Mouse (Mus musculus): ENCODE data around the gene Ccdc71. TPM values are rescaled to one million over a fixed set of nuclear protein-coding genes. Genes with fewer than 3 reads are reported as not detected.

The Ccdc71 gene
- total and polyA plus RNA-seq, 3 experiments, result 14.5 to 33.0 (median 16.1) TPM

GRCm38 (mm10) chr9:108451519-108452160, 8.7 kb upstream of the Ccdc71 start:
- Histone ChIP-seq H3K9me3 (replicated peaks; ENCODE audit: low read length) (no peaks in the 10 kb centered on the region), H3K27me3 (replicated peaks) (peaks cover 9% of the 10 kb centered on the region), H3K36me3 (replicated peaks in 1 of 2; ENCODE audit: control insufficient read depth in 1 of 2, insufficient read depth in 1 of 2, low read length in 1 of 2) (no peaks in the 10 kb centered on the region), H3K4me2 (ENCODE audit: insufficient read depth, low read depth, poor library complexity, severe bottlenecking) (no peak overlapping the region), H3K4me3 (replicated peaks in 1 of 3; ENCODE audit: low read depth in 2 of 3, low read length in 2 of 3, poor library complexity in 1 of 3) (peak overlapping the region in 1 of 3 experiments; percentile 55), H3K4me1 (ENCODE audit: control insufficient read depth in 1 of 2, insufficient read depth in 2 of 2) (peaks cover 0 to 13% of the 10 kb centered on the region in 2 experiments; a peak in 3 of 4 replicates), H3K9ac (ENCODE audit: insufficient read depth, low read depth) (no peak overlapping the region), H3K79me2 (replicated peaks; ENCODE audit: control insufficient read depth, extremely low read depth, insufficient read depth, poor library complexity, severe bottlenecking) (no peaks in the 10 kb centered on the region), H3K27ac (ENCODE audit: insufficient read depth, low read depth) (no peak overlapping the region)
- no peak for DNase-seq (ENCODE audit: extremely low read depth)
- in situ Hi-C loops (cut with MboI; ENCODE audit: low pct_ligation_motif_present, low pct_unique_long_range_greater_than_20kb, low sequenced_read_pairs) (no loop called here), dilution Hi-C loops (cut with MboI; ENCODE audit: extremely low pct_ligation_motif_present, extremely low pct_unique_long_range_greater_than_20kb, low sequenced_read_pairs) (no loop called here)
- TF ChIP-seq CHD1 (IDR thresholded peaks at IDR 0.05; ENCODE audit: low read depth, low read length), result no peak
- no peak for TF ChIP-seq POLR2A (IDR thresholded peaks at IDR 0.05; ENCODE audit: low read depth, low read length)
- no peak for TF ChIP-seq NELFE (IDR thresholded peaks at IDR 0.05; ENCODE audit: low read depth, low read length)
- TF ChIP-seq MXI1 (IDR thresholded peaks at IDR 0.05; ENCODE audit: low read depth, low read length), result no peak
- no peak for TF ChIP-seq EP300 (IDR thresholded peaks at IDR 0.05; ENCODE audit: low read length)
- TF ChIP-seq TCF12 (IDR thresholded peaks at IDR 0.05; ENCODE audit: low read depth, low read length), result no peak
- no peak for TF ChIP-seq IRF4 (IDR thresholded peaks at IDR 0.05; ENCODE audit: low read depth, low read length)
- TF ChIP-seq UBTF (IDR thresholded peaks at IDR 0.05; ENCODE audit: low read depth, low read length), result no peak
- TF ChIP-seq ZKSCAN1 (IDR thresholded peaks at IDR 0.05; ENCODE audit: borderline replicate concordance, low read depth, low read length), result no peak
- no peak for TF ChIP-seq KAT2A (IDR thresholded peaks at IDR 0.05; ENCODE audit: insufficient replicate concordance, low read length)
- TF ChIP-seq HCFC1 (IDR thresholded peaks at IDR 0.05; ENCODE audit: low read depth, low read length), result no peak
- no peak for TF ChIP-seq MAZ (IDR thresholded peaks at IDR 0.05; ENCODE audit: low read depth, low read length)
- TF ChIP-seq MEF2A (IDR thresholded peaks at IDR 0.05; ENCODE audit: borderline replicate concordance, low read depth, low read length), result no peak
- no peak for TF ChIP-seq JUN (IDR thresholded peaks at IDR 0.05; ENCODE audit: insufficient read depth, low read depth, low read length)
- no peak for TF ChIP-seq MAFK (IDR thresholded peaks at IDR 0.05; ENCODE audit: insufficient replicate concordance, low read length)
- TF ChIP-seq E2F4 (IDR thresholded peaks at IDR 0.05; ENCODE audit: insufficient replicate concordance, low read depth, low read length), result no peak
- no peak for TF ChIP-seq SMC3 (IDR thresholded peaks at IDR 0.05; ENCODE audit: low read depth, low read length)
- TF ChIP-seq ZMIZ1 (IDR thresholded peaks at IDR 0.05; ENCODE audit: low read depth, low read length), result no peak

DNA sequence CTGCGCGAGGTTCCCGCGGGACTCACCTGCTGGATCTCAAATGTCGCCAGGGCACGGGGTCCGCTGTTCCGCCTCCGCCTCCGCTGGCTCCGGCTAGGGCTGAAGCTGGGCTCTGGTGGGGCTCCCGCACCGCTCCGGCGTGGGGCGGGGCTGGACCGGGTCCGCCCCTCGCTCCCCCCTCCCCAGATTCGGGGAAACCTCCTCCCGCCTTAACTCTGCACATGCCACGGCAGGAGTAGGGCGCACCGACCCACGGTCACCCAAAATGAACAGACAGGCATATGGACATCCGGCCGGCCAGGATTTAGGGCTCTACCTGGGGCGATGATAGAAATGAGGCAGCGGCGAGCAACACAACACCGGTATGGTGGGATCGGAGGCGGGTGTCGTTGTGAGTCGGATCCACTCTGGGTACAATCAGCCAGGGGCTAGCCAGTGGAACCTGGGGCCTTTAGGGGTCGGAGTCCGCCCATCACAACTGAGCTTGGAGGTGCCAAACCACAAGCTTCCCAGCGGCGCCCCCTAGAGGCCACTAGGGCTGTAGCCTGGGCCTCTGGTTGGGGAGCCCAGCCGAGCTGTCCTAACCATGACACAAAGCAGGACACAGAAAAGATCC, 7.9 kb upstream of the Ccdc71 start:
- H3K9ac ChIP-seq (ENCODE audit: insufficient read depth, low read depth), result peak overlapping the region; percentile 84
- H3K79me2 ChIP-seq (replicated peaks; ENCODE audit: control insufficient read depth, extremely low read depth, insufficient read depth, poor library complexity, severe bottlenecking), result no peaks in the 10 kb centered on the region
- no peaks in the 10 kb centered on the region for H3K9me3 ChIP-seq (replicated peaks; ENCODE audit: low read length)
- no peaks in the 10 kb centered on the region for H3K36me3 ChIP-seq (replicated peaks in 1 of 2; ENCODE audit: control insufficient read depth in 1 of 2, insufficient read depth in 1 of 2, low read length in 1 of 2)
- peak overlapping the region; percentile 84 for H3K4me2 ChIP-seq (ENCODE audit: insufficient read depth, low read depth, poor library complexity, severe bottlenecking)
- H3K4me3 ChIP-seq (replicated peaks in 1 of 3; ENCODE audit: low read depth in 2 of 3, low read length in 2 of 3, poor library complexity in 1 of 3), result peak overlapping the region; percentile 49 to 82 (median 55)
- in situ Hi-C loops (cut with MboI; ENCODE audit: low pct_ligation_motif_present, low pct_unique_long_range_greater_than_20kb, low sequenced_read_pairs) (no loop called here), dilution Hi-C loops (cut with MboI; ENCODE audit: extremely low pct_ligation_motif_present, extremely low pct_unique_long_range_greater_than_20kb, low sequenced_read_pairs) (no loop called here)
- no peak overlapping the region for H3K27ac ChIP-seq (ENCODE audit: insufficient read depth, low read depth)
- peaks cover 9% of the 10 kb centered on the region for H3K27me3 ChIP-seq (replicated peaks)
- peaks cover 0 to 13% of the 10 kb centered on the region in 2 experiments; a peak in 3 of 4 replicates for H3K4me1 ChIP-seq (ENCODE audit: control insufficient read depth in 1 of 2, insufficient read depth in 2 of 2)
- peak; percentile 86 for DNase-seq (ENCODE audit: extremely low read depth)
- TF ChIP-seq IRF4 (IDR thresholded peaks at IDR 0.05; ENCODE audit: low read depth, low read length), result no peak
- peak; percentile 50 to 84 for TF ChIP-seq CTCF (conservative IDR thresholded peaks at IDR 0.05 in 1 of 2, IDR thresholded peaks at IDR 0.05 in 1 of 2; ENCODE audit: low read depth in 2 of 2, low read length in 2 of 2)
- no peak for TF ChIP-seq HCFC1 (IDR thresholded peaks at IDR 0.05; ENCODE audit: low read depth, low read length)
- TF ChIP-seq MAX (IDR thresholded peaks at IDR 0.05; ENCODE audit: low read length), result no peak
- TF ChIP-seq BHLHE40 (IDR thresholded peaks at IDR 0.05; ENCODE audit: low read depth, low read length), result 0 out of 2 replicates have a peak, but pooled peaks have one; percentile 5
- TF ChIP-seq MEF2A (IDR thresholded peaks at IDR 0.05; ENCODE audit: borderline replicate concordance, low read depth, low read length), result no peak
- no peak for TF ChIP-seq GABPA (IDR thresholded peaks at IDR 0.05; ENCODE audit: insufficient replicate concordance, low read depth, low read length)
- TF ChIP-seq ZC3H11A (IDR thresholded peaks at IDR 0.05; ENCODE audit: low read depth, low read length), result no peak
- no peak for TF ChIP-seq MAFK (IDR thresholded peaks at IDR 0.05; ENCODE audit: insufficient replicate concordance, low read length)
- no peak for TF ChIP-seq USF2 (conservative IDR thresholded peaks at IDR 0.05; ENCODE audit: low read depth, low read length)
- TF ChIP-seq POLR2AphosphoS2 (IDR thresholded peaks at IDR 0.05; ENCODE audit: low read depth, low read length), result no peak
- no peak for TF ChIP-seq TCF12 (IDR thresholded peaks at IDR 0.05; ENCODE audit: low read depth, low read length)
- TF ChIP-seq TBP (conservative IDR thresholded peaks at IDR 0.05; ENCODE audit: low read depth, low read length), result 0 out of 2 replicates have a peak, but pooled peaks have one; percentile 40
- TF ChIP-seq JUN (IDR thresholded peaks at IDR 0.05; ENCODE audit: insufficient read depth, low read depth, low read length), result no peak
- TF ChIP-seq MXI1 (IDR thresholded peaks at IDR 0.05; ENCODE audit: low read depth, low read length), result no peak
- no peak for TF ChIP-seq UBTF (IDR thresholded peaks at IDR 0.05; ENCODE audit: low read depth, low read length)
- TF ChIP-seq E2F4 (IDR thresholded peaks at IDR 0.05; ENCODE audit: insufficient replicate concordance, low read depth, low read length), result no peak
- no peak for TF ChIP-seq ELF1 (IDR thresholded peaks at IDR 0.05; ENCODE audit: low read depth, low read length)
- TF ChIP-seq KAT2A (IDR thresholded peaks at IDR 0.05; ENCODE audit: insufficient replicate concordance, low read length), result no peak
- no peak for TF ChIP-seq PAX5 (IDR thresholded peaks at IDR 0.05; ENCODE audit: low read length)
- 0 out of 2 replicates have a peak, but pooled peaks have one; percentile 19 for TF ChIP-seq MAZ (IDR thresholded peaks at IDR 0.05; ENCODE audit: low read depth, low read length)
- no peak for TF ChIP-seq USF1 (IDR thresholded peaks at IDR 0.05; ENCODE audit: low read depth, low read length)
